Mouse (Mus musculus) subcutaneous adipose tissue, adult 2 months (tissue): ENCODE measurements around the gene Dok4. TPM values are rescaled to one million over a fixed set of nuclear protein-coding genes. Genes with fewer than 3 reads are reported as not detected.

ENCODE experiments used
- polyA plus RNA-seq: library from polyadenylated mRNA; depleted of rRNA; stranded (reverse); fragments of >200 nt; gene quantifications from 2 replicates; pipeline ENCODE4 v1.2.3, GENCODE M21; 2012; ENCODE audit warnings: low replicate concordance; rRNA removed

The Dok4 gene
- polyA plus RNA-seq: 27.2 and 32.0 TPM in 2 replicates

DNA sequence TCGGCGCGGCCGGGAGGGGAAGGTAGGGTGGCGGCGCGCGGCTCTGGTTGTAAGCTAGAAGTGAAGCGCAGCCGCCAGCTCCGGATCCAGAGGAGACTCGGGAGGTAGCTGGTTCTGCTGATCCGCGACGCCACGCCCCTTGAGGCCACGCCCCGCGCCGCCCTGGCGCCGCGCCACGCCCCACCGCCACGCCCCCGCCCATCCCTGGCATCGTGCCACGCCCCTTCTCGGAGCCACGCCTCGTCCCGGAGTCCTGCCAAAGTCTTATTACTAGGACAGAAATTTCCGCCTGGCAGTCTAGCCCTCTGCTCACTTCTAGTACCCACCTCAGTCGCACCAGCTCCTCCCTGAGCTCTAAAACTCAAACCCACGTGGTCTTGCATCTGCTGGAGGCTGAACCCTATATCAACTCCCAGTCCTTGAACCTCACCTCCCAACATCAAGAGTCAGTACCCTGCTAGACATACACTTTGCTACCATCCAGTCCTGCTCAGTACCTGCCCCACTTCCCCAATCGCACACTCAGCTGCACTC, at the start of gene Dok4:
Dok4 (minus strand) TSS at position 134 of the 534 bp plus-strand sequence.

GRCm38 (mm10) chr8:94923405-94923804, 47.3 kb upstream of the Dok4 start, which contains the start of gene Adgrg5:
TSS of gene Adgrg5 (plus strand) at chr8:94923694.

GRCm38 (mm10) chr8:94917851-94918495, 41.8 kb upstream of the Dok4 start, which contains the start of gene Ccdc102a:
TSS of gene Ccdc102a (minus strand) at chr8:94918098.

GRCm38 (mm10) chr8:94857346-94858173, 18.6 kb downstream of the Dok4 start, which contains the start of gene Polr2c:
TSS of gene Polr2c (plus strand) at chr8:94857450.

DNA sequence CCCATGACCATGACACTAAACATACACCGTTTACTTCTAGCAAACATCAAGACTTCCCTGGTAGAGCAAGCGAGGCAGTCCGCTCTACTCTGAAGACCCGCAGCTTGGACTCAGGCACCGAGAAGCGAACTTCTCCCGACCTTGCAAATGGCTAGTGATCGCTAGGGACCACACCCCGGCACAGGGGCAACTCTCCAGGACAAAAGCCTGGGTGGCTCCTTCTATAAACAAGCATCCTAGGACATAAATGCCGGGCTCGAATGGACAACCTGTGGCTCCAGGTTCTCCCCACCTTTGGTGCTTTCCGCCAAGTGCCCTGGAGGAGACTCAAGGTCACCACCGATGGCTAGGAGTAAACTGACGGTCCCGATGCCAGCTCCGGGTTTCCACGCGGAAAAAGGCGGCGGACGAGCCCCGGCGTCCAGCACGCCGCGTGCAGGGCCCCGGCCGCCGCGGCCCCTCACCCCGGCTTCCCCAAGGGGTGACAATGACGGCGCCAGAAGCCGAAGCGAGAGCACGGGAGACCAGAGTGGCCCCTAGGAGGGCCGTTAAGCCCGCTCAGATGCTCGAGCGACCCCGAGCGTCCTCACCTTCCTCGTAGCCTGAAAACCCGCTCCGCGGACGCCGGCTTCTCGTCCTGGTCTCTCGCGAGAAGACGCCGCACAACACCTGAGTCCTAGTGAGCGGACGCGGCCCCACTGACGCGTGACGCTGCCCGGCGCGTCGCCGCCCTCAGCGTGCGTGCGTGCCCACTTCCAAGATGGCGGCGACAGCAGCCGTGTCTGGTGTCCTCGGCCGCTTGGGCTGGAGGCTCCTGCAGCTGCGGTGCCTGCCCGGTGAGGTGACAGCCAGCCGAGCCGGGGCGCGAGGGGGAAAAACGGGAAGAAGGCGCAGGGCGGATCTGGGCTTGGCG, 38.2 kb downstream of the Dok4 start, which contains the start of the genes Coq9 and Ciapin1:
Coq9 (plus strand) TSS at position 660 of the 913 bp plus-strand sequence.
Ciapin1 (minus strand) TSS at position 697 of the 913 bp plus-strand sequence.

Other genes starting within 250 kb of the Dok4 start
- 104 and 142 TPM in 2 replicates for gene Arl2bp, start 209.7 kb downstream of the Dok4 start, polyA plus RNA-seq
- gene Pllp, start 180.1 kb downstream of the Dok4 start, polyA plus RNA-seq: 25.6 and 29.9 TPM in 2 replicates
- gene Ccl22, start 130.7 kb downstream of the Dok4 start, polyA plus RNA-seq: 3.3 and 5.1 TPM in 2 replicates
- 9.1 and 15.8 TPM in 2 replicates for gene Cx3cl1, start 104.3 kb downstream of the Dok4 start, polyA plus RNA-seq
- 0.44 and 1.3 TPM in 2 replicates for gene Ccl17, start 65.9 kb downstream of the Dok4 start, polyA plus RNA-seq
- gene Coq9, start 38.0 kb downstream of the Dok4 start, polyA plus RNA-seq: 175 and 245 TPM in 2 replicates
- gene Ciapin1, start 38.0 kb downstream of the Dok4 start, polyA plus RNA-seq: 31.1 and 42.8 TPM in 2 replicates
- 78.9 and 117 TPM in 2 replicates for gene Polr2c, start 18.9 kb downstream of the Dok4 start, polyA plus RNA-seq
- 14.8 and 31.5 TPM in 2 replicates for gene Ccdc102a, start 41.8 kb upstream of the Dok4 start, polyA plus RNA-seq
- 3.8 and 4.9 TPM in 2 replicates for gene Adgrg5, start 47.4 kb upstream of the Dok4 start, polyA plus RNA-seq
- gene Adgrg1, start 98.4 kb upstream of the Dok4 start, polyA plus RNA-seq: 107 and 240 TPM in 2 replicates
- gene Adgrg3, start 141.4 kb upstream of the Dok4 start, polyA plus RNA-seq: 4.5 and 10.2 TPM in 2 replicates
- gene Drc7, start 178.8 kb upstream of the Dok4 start, polyA plus RNA-seq: not detected in 2 replicates
- gene Katnb1, start 204.9 kb upstream of the Dok4 start, polyA plus RNA-seq: 17.3 and 27.8 TPM in 2 replicates